Mouse (Mus musculus) layer of hippocampus, adult 8-10 months (tissue): ENCODE results near the gene Pcgf6. TPM values are rescaled to one million over a fixed set of nuclear protein-coding genes. Genes with fewer than 3 reads are reported as not detected.
"Not testable (repeated sequence)": the region's sequence is repeated elsewhere in the genome, so short reads cannot be mapped to it uniquely, and the experiment has no call there.

Source experiments
- DNase-seq, 2 experiments: peaks; one replicate each; pipeline ENCODE4 v3.0.0; 2022; ENCODE audit warnings: low spot score in 2 of 2
- total RNA-seq, 4 experiments: library from RNA; stranded (reverse); gene quantifications; 2 replicates each; pipeline ENCODE4 v1.2.4; 2022

Pcgf6 gene
- total RNA-seq, 4 experiments from 2014 or later: 17.7 to 27.8 (median 21.1) TPM

DNA sequence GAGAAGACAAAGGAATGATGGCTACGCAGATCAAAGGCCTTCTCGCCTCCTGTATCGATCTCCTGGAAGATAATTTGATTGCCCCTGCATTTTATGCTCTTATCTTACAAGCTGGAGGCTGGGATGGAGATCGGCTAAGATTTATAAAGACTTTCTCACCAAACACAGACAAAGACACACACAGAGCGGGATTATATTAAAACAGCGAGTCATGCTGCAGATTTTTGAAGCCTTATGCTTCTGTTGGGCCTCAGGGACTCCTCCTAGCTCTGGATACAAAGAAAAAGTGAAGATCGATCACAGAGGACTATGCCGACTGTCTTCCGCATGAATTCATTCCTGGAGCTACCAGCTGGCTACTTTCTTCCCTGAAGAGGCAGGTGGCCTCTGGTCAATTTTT is 20.9 kb downstream of the Pcgf6 start:
- DNase-seq: no peak

DNA sequence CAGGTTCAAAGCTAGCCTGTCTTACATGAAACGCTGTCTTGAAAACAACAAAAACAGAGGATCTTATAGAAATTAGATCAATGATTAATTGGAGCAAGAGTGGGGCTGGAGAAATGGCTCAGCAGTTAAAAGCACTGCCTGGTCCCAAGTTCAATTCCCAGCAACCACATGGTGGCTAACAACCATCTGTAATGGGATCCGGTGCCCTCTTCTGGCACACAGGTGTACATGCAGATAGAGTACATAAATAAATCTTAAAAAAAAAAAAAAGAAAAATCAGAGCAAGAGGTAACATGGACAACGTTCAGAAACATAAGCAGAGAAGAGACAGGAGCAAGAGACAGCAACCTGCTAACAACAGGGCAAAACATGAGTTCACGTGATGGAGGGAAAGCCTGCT is 24.2 kb downstream of the Pcgf6 start:
- DNase-seq: no peak

DNA sequence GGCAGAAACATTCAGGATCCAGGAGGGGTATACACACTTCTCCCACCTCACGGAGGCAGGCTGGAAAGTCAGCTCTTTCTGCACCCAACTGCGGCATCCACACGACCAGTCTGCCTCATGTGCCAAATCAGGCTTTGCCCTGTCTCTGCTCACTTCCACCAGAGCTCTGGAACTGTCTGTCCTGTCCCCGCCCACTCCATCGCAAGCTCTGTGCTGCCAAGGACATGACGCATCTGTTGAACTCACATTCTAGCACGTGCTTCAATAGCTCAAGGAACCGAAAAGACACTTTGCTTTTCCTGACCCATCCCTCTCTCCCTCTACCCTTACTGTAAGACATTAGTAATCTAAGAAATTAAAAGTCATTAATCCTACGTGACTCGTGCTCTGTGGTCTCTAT is 25.8 kb downstream of the Pcgf6 start:
- DNase-seq: no peak

DNA sequence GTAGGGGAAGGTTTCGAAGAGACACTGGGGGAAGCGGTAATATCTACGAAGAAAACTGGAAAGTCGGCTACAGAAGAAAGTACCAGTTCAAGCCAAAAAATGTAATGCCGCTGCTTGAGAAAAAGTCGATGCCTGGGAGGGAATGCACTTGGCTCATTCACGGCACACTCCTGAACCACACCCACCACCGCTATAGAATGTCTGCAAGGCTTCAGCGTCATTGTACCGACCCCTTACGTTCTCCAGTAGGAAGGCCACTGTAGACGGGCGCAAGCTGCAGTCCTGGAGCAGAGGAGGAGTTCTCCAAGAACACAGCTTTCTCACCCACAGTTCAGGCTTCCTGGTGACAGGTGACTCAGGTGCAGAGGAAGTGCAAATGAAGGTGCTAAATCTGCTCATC is 27.2 kb downstream of the Pcgf6 start:
- DNase-seq: no peak

DNA sequence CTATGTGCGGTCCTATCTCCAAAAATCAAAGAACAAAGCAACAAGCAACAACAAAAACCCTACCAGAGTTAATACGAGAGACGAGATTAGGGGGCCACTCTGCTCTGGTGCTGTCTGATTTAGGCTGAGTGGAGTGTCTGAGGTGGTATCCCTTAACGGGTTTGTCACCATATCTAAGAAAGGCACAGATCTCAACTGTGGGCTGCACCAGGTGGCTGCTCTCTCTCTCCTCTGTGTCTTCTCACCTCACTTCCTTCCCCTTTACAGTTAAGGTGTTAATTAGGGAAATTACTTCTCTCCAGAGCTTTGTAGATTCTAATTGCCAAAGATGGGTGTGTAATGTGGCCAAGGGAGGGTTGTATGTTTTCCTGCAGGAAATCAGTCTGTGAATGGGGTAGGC is 28.0 kb downstream of the Pcgf6 start:
- DNase-seq: no peak

DNA sequence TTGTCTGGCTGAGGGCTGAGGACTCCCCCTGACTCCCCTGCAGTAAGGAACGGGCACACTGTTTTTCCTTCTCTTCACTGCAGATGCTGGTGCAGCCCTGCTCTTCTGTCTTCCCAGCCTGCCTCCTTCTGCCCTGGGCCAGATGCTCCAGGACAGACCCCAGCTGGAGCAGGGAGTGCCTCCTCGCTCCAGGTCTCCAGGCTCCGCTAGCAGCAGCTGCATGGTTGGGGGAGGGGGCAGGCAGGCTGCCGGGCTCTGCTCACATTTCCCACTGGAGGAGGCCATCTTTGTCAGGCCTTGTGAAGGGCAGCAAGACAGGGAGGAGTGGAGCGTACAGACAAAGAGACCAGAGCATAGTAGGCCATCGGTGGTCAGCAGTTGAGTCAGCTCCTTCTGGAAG is 31.4 kb downstream of the Pcgf6 start:
- DNase-seq: no peak

DNA sequence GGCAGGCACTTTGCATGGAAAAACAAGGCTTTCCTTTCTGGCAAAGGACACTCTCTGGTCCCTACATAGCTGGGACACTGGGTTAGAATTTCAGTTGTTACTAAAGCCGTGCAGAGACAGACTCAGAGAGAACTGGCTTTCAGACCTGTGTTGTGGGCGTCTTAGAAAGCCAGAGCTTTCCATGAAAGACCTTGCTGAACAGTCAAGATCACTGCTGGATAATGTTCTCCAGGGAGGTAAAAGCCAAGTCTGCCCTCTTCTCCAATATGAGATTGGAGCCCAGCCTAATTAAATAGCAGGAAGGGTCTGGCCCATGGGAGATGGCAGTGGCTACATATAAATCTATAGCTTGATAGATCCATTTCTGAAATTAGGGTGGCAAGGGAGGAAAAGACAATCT is 32.4 kb downstream of the Pcgf6 start:
- DNase-seq: no peak

DNA sequence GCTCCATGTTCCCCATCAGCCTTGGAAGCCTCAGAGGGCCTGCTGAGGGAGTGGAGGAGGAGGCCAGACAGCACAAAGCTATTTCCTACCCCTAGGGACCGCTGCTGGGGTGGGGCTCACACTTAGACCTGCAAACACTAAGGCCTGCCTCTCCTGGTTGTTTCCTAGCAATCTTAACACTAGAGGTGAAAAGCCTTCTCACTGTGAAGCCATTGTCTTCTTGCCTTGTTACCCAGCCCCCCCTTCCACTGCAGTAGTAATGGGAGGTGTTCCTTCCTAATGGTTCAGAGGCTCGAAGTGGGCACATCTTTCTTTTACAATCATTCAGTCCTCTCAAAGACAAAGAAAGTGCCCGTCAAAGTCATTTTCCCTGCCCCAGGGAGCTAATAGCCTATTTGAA is 32.9 kb downstream of the Pcgf6 start:
- DNase-seq: no peak

DNA sequence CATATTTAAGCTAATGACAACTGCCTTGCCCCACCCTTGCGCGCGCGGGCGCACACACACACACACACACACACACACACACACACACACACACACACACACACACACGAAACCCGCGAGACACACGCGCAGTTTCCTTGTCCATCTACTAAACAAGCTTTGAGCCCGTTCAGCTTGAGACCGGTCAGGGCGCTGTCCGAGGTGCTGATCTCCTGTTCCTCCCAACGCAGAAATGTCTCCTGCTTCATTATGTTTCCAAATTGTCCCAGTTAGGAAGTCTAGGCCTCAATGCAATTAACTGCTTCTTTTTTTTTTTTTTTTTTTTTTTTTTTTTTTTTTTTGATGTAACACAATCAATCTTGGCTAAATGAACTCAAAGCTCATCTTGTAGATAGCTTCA is 34.2 kb downstream of the Pcgf6 start:
- no peak for DNase-seq

DNA sequence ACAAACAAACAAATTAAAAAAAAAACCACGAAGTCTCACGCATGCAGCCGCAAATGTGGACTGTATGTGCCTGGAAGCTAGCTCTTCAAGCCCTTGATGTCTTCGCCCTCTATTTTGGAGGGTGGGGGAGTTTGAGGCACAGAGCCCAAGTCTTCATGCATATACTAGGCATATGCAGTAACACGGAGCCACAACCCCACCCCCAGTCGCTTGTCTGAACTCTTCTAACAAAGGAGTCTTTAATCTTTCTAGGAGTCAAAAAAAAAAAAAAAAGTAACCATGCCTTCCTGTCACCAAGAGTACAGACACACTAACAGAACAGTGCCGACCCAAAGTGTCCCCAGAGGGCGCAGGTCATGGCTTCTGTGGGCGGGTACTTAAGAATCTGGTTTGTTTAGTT is 34.7 kb downstream of the Pcgf6 start:
- DNase-seq: no peak

DNA sequence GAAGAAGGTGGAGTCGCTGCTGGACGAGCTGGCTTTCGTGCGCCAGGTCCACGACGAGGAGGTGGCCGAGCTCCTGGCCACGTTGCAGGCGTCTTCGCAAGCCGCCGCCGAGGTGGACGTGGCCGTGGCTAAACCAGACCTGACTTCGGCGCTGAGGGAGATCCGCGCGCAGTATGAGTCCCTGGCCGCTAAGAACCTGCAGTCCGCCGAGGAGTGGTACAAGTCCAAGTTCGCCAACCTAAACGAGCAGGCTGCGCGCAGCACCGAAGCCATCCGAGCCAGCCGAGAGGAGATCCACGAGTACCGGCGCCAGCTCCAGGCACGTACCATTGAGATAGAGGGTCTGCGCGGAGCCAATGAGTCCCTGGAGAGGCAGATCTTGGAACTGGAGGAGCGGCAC is 35.3 kb downstream of the Pcgf6 start:
- DNase-seq: no peak

DNA sequence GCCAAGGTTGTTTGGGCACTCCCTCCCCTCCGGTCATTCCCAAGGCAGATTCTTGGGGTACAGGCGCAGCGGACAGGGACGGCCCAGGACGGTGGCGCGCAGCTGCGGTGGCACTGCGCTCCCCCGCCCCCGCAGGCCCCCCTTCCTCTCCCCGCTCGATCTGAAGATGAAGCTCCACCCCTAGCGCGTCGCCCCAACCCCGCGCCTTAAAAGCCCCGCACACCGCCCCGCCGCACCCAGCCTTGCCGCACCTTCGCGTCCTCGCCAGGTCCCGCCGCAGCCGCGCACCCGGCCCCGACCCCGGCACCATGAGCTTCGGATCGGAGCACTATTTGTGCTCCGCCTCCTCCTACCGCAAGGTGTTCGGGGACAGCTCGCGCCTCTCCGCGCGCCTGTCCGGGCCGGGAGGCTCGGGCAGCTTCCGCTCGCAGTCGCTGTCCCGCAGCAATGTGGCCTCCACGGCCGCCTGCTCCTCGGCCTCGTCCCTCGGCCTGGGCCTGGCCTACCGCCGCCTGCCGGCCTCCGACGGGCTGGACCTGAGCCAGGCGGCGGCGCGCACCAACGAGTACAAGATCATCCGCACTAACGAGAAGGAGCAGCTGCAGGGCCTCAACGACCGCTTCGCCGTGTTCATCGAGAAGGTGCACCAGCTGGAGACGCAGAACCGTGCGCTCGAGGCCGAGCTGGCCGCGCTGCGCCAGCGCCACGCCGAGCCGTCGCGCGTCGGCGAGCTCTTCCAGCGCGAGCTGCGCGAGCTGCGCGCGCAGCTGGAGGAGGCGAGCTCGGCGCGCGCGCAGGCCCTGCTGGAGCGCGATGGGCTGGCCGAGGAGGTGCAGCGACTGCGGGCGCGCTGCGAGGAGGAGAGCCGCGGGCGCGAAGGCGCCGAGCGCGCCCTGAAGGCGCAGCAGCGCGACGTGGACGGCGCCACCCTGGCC is 36.0 kb downstream of the Pcgf6 start, which contains the start of the genes Ina and Nt5c2:
TSS of gene Ina (plus strand) at position 252 of the 935 bp plus-strand sequence.
TSS of gene Nt5c2 (minus strand) at position 707 of the 935 bp plus-strand sequence.
- DNase-seq: peak; percentile 37 to 62

DNA sequence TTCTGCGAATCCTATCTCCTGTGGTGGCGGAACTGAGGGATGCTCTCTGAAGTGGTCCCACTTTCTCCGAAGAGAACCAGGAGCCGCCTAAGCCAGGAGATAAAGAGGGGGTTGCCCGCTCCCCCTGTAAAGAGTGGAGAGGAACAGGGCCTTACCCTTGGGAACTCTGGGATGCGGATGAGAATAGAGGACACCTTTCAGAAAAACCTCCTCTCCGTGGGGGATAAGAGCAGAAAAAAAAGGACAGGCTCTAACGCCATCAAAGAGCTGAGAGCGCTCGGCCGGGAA is 36.6 kb downstream of the Pcgf6 start:
- DNase-seq: no peak

DNA sequence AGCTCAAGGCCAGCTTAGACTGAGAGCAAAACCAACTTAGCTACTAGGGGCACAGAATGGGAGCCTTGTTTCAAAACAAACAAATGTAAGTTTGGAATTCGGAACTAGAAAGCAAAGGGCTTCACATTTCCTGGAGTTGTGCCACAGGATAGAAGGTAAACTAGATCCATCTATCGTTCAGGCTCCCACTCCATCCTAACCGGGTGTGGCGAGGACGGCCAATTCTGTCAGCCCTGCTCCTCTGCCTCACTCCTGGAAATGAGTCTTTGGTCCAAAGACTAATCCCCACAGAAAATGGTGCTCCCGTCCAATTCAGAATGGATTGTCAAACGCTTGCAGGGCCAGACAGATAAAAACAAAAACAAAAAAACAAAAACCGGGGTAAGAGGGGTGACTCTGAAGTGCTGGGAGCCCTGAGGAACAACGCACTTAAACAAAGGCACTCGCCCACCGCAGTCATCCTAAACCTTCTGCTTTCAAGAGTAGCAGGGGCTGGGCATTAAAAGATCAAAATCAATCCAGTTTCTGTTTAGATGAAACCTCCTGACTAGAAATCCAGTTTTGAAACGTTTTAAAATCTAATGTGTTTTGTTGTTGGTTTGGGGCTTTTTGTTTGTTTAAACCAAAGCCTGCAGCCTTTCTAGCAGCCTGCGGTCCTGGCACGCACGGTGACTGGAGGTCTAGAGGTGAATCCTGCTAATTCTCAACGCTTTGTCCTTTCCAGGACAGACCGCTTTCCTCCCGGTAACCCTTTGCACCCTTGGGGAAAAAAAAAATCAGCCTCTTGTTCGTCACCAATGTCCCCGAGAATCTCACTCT is 37.2 kb downstream of the Pcgf6 start:
- DNase-seq: no peak

DNA sequence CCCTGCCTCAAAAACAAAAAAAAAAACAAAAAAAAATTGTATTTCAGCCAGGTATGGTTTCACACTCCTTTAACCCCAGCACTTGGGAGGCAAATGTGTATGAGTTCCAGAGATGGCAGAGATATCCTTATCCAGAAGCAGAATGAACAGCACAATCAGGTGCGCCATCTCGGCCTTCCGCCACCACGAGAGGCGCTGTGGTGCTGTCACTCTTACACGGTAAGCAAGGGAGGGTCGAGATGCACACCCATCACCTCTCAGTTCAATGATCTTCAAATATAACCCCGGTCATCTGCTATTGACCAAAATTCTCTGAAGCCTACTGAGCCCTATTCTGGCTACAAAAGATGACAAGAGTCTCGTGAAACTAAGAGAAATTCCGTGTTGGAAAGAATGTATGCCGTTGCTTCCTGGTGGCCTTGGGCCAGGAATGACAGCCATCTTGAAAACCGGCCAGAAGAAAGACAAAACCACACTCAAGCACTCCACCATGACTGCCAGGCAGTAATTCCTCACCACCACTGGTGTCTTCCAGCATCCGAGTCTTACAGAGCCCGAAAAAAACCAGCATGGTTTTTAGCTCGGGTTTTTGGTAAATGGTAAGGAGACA is 38.1 kb downstream of the Pcgf6 start:
- no peak for DNase-seq

DNA sequence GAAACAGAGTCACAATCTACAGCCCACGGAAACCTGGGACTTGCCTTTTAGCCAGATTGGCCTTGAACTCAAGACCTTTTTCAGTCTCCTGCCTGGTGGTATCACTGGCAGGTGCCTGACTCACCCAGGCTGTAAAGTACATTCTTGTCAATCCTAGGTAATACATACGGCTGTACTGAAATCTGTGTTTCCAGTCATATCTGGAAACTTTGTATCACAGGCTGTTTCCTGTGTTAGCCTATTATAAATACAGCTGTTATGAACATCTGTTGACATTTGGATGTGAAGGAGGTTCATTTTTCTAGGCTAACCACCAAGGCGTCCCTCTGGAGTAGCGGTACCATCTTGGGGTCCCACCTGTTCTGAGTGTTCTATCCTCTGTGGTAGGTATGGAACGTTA is 40.8 kb downstream of the Pcgf6 start:
- no peak for DNase-seq

DNA sequence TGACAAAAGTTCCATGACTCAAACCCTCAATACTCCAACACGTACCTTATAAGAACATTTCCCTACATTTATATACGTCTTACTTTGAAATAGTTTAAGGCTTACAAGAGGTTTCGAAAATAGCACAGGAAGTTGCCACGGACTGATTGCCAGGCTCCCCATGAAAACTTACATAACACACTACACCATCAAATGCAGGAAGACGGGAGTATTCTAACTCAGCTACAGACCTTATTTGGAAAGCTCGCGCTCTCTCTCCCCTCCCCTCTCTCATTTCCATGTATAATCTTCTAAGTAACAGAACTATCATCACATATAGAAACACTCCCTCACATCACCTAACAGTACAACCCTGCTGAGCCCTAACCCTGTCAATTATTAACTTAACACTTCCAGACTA is 41.3 kb downstream of the Pcgf6 start:
- no peak for DNase-seq

DNA sequence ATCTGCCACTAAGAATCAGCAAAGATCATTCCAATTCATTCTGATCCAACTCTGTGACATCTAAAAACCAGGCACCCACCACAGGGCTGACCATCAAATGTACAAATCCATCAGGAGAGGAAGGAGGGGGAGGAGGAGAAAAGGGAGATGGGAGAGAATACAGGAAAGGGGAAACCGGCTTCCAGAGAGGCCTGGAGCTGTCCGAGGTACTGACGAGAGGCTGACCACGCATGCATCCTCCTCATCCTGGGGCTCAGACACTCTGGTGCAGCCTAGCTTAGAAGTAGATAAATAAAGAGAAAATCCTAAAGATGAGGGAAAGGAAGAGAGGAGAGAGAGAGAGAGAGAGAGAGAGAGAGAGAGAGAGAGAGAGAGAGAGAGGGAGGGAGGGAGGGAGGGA is 44.4 kb downstream of the Pcgf6 start:
- DNase-seq: no peak

DNA sequence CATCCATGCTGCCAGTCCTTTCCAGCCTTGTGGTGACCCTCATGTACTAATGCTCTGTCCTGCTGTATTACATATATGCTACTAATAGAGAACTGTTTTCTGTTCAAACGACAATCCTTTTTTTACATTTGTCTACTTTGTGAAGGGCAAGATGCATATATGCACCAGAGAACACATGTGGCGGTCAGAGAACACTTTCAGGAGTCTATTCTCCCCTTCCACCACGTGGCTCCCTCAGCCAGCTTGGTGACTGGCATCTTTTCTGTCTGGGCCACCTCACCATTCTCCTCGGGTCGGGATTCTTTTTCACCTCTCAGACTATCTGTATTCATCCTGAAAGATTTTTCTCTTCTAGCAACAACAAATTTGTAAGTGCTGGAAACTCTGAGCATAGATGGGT is 44.8 kb downstream of the Pcgf6 start:
- DNase-seq: no peak

DNA sequence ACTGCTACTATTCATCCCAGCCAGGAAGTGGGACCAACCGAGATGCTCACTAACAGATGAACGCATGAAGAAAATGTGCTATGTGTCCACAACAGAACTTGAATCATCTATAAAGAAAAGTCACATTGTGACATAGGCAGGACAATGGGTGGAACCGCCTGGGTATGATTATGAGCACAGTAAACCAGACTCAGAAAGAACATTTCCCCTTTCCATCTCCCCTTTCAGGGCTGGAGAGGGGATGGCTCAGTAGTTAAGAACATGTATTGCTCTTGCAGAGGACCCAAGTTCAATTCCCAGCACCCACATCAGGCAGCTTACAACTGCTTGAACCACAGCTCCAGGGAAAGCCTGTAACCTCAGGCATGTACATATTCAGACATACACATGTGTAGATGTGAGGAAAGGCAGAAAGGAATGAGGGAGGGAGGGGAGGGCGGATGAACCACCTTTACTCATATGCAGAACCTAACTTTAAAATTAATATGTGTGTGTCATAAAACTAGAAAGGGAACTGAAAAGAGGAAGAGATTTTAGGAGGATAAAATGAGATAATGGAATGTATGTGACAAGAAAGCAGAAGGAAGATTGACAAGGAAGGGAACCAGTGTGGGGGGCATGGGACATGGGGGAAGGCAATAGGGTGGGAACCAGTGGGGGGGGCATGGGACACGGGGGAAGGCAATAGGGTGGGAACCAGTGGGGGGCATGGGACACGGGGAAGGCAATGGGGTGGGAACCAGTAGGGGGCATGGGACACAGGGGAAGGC is 46.8 kb downstream of the Pcgf6 start:
- DNase-seq: no peak

DNA sequence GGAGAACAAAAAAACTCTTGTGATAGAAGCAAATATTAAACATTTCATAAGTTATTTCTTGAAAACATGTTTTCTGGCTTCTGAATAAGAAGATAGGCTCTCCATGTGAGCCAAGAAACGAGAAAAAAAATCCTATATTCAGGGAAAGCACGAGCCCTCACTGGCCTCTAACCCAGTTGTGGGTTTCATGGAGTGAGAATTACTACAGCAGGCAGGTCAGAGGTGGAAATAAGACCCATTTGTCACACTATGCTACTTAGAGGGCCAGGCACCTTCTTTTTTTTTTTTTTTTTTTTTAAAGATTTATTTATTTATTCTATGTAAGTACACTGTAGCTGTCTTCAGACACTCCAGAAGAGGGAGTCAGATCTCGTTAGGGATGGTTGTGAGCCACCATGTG is 50.3 kb downstream of the Pcgf6 start:
- not testable (repeated sequence) for DNase-seq
